Mouse (Mus musculus) lung, adult 2 months (tissue): ENCODE results near the gene Ascc1. TPM values are rescaled to one million over a fixed set of nuclear protein-coding genes. Genes with fewer than 3 reads are reported as not detected.

ENCODE experiments used
- DNase-seq: peaks from one replicate; pipeline ENCODE4 v3.0.0; 2022
- H3K4me1 ChIP-seq: fragments of 200-500 bp; 2 replicates; pipeline ENCODE4 v1.6.1; 2011; ENCODE audit warnings: low read length; ENCODE audit not compliant: control insufficient read depth, insufficient read depth
- H3K4me3 ChIP-seq: fragments of 200-500 bp; replicated peaks from 2 replicates; pipeline ENCODE3; 2011; ENCODE audit warnings: low read depth, mild to moderate bottlenecking, control low read depth, low read length; ENCODE audit errors: extremely low read depth
- CTCF ChIP-seq: fragments of 200-500 bp; IDR thresholded peaks from 2 replicates; pipeline ENCODE4 v1.5.1; 2011; ENCODE audit warnings: mild to moderate bottlenecking, low read length, control low read depth; ENCODE audit not compliant: insufficient read depth
- POLR2A ChIP-seq: fragments of 200-500 bp; IDR thresholded peaks from 2 replicates; pipeline ENCODE4 v1.6.1; 2011; ENCODE audit warnings: low read depth, mild to moderate bottlenecking, control low read depth, low read length, borderline replicate concordance; ENCODE audit errors: extremely low read depth
- WGBS: fragments of 180-500 bp; shearing (Covaris S2); methylation state at CpG from one replicate; pipeline ENCODE4 v1.1.7; 2018; 5-methylcytosine and 5-hydroxymethylcytosine counted together
- polyA plus RNA-seq: library from polyadenylated mRNA; depleted of rRNA; stranded (reverse); fragments of >200 nt; gene quantifications from 2 replicates; pipeline ENCODE4 v1.2.3, GENCODE M21; 2012

The Ascc1 gene
- polyA plus RNA-seq, 1 experiment, result 29.5 TPM

GRCm38 (mm10) chr10:59965788-59966187 is 36.8 kb upstream of the Ascc1 start:
- Histone ChIP-seq H3K4me3 (no peak overlapping the region), H3K4me1 (peaks cover 8% of the 10 kb centered on the region)
- DNase-seq, result no peak
- WGBS, result 86% methylated on average over 8 of the region's 8 CpGs
- TF ChIP-seq CTCF (no peak), POLR2A (no peak)

DNA sequence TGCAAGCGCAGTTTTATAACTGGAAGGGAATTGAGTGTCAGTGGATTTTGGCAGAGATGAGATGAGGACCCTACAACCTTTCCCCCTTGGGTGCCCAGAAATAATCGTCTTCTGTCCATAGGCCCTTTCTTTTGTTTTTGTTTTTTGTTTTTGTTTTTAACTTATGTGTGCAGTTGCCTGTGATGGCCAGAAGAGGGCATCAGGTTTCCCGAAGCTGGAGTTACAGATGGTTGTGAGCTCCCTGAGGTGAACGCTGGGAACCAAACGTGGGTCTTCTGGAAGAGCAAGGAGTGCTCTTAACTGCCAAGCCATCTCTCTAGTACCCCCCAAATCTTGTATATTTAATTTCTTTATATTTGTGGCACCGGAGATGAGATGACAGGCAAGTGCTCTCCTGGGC is 35.9 kb upstream of the Ascc1 start:
- Histone ChIP-seq H3K4me3 (no peak overlapping the region), H3K4me1 (peaks cover 13% of the 10 kb centered on the region)
- no peak for DNase-seq
- WGBS, result 92% methylated on average over 6 of the region's 6 CpGs
- TF ChIP-seq CTCF (no peak), POLR2A (no peak)

- 51% methylated on average over 6 of the region's 6 CpGs for WGBS
- TF ChIP-seq POLR2A, result no peak
- TF ChIP-seq CTCF, result no peak
- no peak for DNase-seq
- Histone ChIP-seq H3K4me1 (peaks cover 13% of the 10 kb centered on the region), H3K4me3 (no peak overlapping the region)
Measured at GRCm38 (mm10) chr10:59967309-59967942, 35.2 kb upstream of the Ascc1 start.

GRCm38 (mm10) chr10:59969821-59970449 is 32.7 kb upstream of the Ascc1 start:
- peak; percentile 77 for DNase-seq
- Histone ChIP-seq H3K4me3 (peak overlapping the region; percentile 82), H3K4me1 (peaks cover 30% of the 10 kb centered on the region)
- peak; percentile 90 for TF ChIP-seq POLR2A
- no peak for TF ChIP-seq CTCF
- 4% methylated on average over 25 of the region's 25 CpGs for WGBS

- DNase-seq, result no peak
- WGBS, result 22% methylated on average over 6 of the region's 6 CpGs
Measured at GRCm38 (mm10) chr10:59970450-59971062, 32.0 kb upstream of the Ascc1 start.

GRCm38 (mm10) chr10:59971813-59972212 is 30.8 kb upstream of the Ascc1 start:
- peaks cover 34% of the 10 kb centered on the region for H3K4me1 ChIP-seq
- TF ChIP-seq CTCF (no peak), POLR2A (no peak)
- no peak for DNase-seq
- WGBS, result 98% methylated on average over 8 of the region's 8 CpGs
- no peak overlapping the region for H3K4me3 ChIP-seq

More at GRCm38 (mm10) chr10:59970450-59971062, 32.0 kb upstream of the Ascc1 start:
- no peak for TF ChIP-seq CTCF
- no peak for TF ChIP-seq POLR2A
- Histone ChIP-seq H3K4me3 (peak overlapping the region; percentile 82), H3K4me1 (peaks cover 34% of the 10 kb centered on the region)

DNA sequence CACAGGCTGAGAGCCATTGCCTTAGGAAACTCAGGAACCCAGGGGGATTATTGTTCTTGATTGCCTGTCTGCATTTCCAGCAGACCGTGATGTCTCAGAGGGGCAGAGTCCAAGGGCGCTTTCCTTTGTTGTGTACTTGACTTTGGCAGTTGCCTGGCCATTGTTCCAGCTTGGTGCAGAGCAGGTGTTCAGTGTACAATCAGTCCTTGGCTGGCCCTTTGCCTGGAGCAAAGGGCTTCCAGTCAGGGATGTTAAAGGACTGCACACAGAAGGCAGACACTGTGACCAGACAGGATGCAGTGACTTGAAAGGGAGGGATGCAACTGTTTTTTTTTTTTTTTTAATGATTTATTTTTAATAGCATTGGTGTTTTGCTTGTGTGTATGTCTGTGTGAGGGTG is 30.1 kb upstream of the Ascc1 start:
- 52% methylated on average over 2 of the region's 2 CpGs for WGBS
- no peak overlapping the region for H3K4me3 ChIP-seq
- peaks cover 34% of the 10 kb centered on the region for H3K4me1 ChIP-seq
- no peak for DNase-seq
- TF ChIP-seq POLR2A (no peak), CTCF (no peak)

DNA sequence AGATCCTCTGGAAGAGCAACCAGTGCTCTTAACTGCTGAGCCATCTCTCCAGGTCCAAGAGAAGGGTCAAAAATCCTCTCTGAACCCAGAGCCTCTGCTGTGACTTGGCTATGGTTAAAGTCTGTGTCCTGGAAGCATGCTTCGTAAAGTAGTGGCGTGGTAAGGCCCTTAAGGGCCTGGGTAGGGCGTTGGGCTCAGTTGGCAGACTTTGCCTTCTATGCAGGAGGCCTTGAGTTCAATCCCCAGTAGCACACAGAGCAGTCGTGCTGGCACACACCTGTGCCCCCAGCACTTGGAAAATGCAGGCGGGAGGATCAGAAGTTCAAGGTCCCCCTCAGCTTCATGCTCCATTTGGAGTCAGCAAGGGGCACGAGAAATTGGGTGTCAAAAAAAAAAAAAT is 29.6 kb upstream of the Ascc1 start:
- no peak for DNase-seq
- 83% methylated on average over 6 of the region's 6 CpGs for WGBS
- Histone ChIP-seq H3K4me1 (peaks cover 39% of the 10 kb centered on the region), H3K4me3 (no peak overlapping the region)
- TF ChIP-seq POLR2A (no peak), CTCF (no peak)

GRCm38 (mm10) chr10:59973400-59973799 is 29.2 kb upstream of the Ascc1 start:
- no peak for TF ChIP-seq CTCF
- TF ChIP-seq POLR2A, result no peak
- 88% methylated on average over 4 of the region's 4 CpGs for WGBS
- H3K4me3 ChIP-seq, result no peak overlapping the region
- peaks cover 43% of the 10 kb centered on the region for H3K4me1 ChIP-seq
- no peak for DNase-seq
